Mouse (Mus musculus) embryonic facial prominence, embryonic 12.5 days (tissue): ENCODE measurements around the gene Prss50. TPM values are rescaled to one million over a fixed set of nuclear protein-coding genes. Genes with fewer than 3 reads are reported as not detected.

Source experiments
- ATAC-seq: fragments of 200-750 bp; cut with Nextera tagmentation; 2 replicates; pipeline ENCODE4 v1.8.0; 2017; ENCODE audit not compliant: insufficient number of reproducible peaks, insufficient read depth, low FRiP score, low TSS enrichment
- H3K27ac ChIP-seq: fragments of 300-500 bp; sonication (generic); 2 replicates; pipeline ENCODE4 v1.5.1; 2016; ENCODE audit warnings: mild to moderate bottlenecking
- H3K27me3 ChIP-seq: fragments of 300-500 bp; sonication (generic); 2 replicates; pipeline ENCODE4 v1.6.1; 2016; ENCODE audit warnings: mild to moderate bottlenecking, moderate library complexity
- H3K36me3 ChIP-seq: fragments of 300-500 bp; sonication (generic); 2 replicates; pipeline ENCODE4 v1.6.1; 2016; ENCODE audit warnings: mild to moderate bottlenecking
- H3K4me1 ChIP-seq: fragments of 300-500 bp; sonication (generic); 2 replicates; pipeline ENCODE4 v1.6.1; 2016
- H3K4me2 ChIP-seq: fragments of 300-500 bp; sonication (generic); replicated peaks from 2 replicates; pipeline ENCODE4 v1.6.1; 2016; ENCODE audit warnings: mild to moderate bottlenecking, moderate library complexity
- H3K4me3 ChIP-seq: fragments of 300-500 bp; sonication (generic); 2 replicates; pipeline ENCODE4 v1.5.1; 2016; ENCODE audit warnings: mild to moderate bottlenecking
- H3K9ac ChIP-seq: fragments of 300-500 bp; sonication (generic); 2 replicates; pipeline ENCODE4 v1.6.1; 2016; ENCODE audit warnings: mild to moderate bottlenecking, moderate library complexity
- H3K9me3 ChIP-seq: fragments of 300-500 bp; sonication (generic); 2 replicates; pipeline ENCODE4 v1.6.1; 2016; ENCODE audit warnings: mild to moderate bottlenecking, moderate library complexity
- whole genome bisulfite sequencing: fragments of 180-500 bp; shearing (Covaris S2); methylation state at CpG from one replicate; pipeline ENCODE4 v1.1.7; 2016; 5-methylcytosine and 5-hydroxymethylcytosine counted together
- polyA plus RNA-seq: library from polyadenylated mRNA; unstranded; fragments of >200 nt; fragmentation: Nextera tagmentation; extraction: Ambion mirVana; gene quantifications from 2 replicates; pipeline ENCODE4 v1.2.1, GENCODE M21; 2016

The Prss50 gene
- polyA plus RNA-seq, 1 experiment from 2014 or later, result 0.50 TPM

DNA sequence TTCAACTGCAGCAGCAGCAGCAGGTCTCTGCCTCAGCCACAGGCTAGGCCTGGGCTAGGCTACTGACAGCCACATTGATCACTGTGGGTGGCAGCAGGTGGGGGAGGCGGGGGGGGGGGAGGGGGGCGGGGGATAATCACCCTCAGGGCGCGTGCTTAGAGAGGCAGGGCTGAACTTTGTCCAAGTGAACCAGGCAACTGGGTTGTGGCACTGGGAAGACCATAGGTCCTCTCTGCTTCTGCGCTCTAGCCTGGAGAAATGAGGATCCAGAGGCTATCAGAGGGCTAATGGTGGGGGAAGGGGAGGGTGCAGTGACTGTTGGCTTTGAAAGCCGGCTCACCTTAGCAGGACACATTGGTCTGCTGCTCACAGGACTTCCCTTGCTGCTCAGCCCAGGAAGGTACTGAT, 17.5 kb downstream of the Prss50 start:
- Histone ChIP-seq H3K4me3 (no peak overlapping the region), H3K9ac (no peak overlapping the region), H3K27me3 (peaks cover 58% of the 10 kb centered on the region), H3K9me3 (no peaks in the 10 kb centered on the region), H3K4me1 (peaks cover 28% of the 10 kb centered on the region), H3K4me2 (no peak overlapping the region), H3K27ac (no peak overlapping the region), H3K36me3 (no peaks in the 10 kb centered on the region)
- ATAC-seq, result no peak
- 24% methylated on average over 4 of the region's 6 CpGs for WGBS

DNA sequence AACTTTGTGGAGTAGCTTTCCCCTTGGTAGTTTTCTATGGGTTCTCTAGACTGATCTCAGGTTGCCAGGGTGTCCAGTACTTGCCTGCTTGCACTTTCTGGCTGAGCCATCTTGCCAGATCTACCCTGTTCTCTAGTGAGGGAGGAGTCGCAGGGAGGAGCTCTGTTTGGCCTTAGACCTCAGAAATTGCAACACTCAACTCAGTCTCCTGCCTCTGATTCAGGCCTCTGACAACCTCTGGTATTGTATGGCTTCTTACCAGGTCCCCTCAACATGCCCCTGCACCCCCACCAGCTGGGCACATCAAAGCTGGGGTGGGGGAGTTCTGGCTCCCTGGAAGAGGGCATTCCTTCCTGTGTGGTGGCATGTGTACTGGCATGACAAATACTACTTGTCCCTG, 19.6 kb downstream of the Prss50 start:
- Histone ChIP-seq H3K27me3 (peaks cover 74% of the 10 kb centered on the region), H3K4me2 (no peak overlapping the region), H3K9ac (no peak overlapping the region), H3K27ac (no peak overlapping the region), H3K9me3 (no peaks in the 10 kb centered on the region), H3K4me3 (no peak overlapping the region), H3K36me3 (no peaks in the 10 kb centered on the region), H3K4me1 (peaks cover 28% of the 10 kb centered on the region)
- no peak for ATAC-seq
- WGBS, result 83% methylated on average over 1 of the region's 1 CpGs

DNA sequence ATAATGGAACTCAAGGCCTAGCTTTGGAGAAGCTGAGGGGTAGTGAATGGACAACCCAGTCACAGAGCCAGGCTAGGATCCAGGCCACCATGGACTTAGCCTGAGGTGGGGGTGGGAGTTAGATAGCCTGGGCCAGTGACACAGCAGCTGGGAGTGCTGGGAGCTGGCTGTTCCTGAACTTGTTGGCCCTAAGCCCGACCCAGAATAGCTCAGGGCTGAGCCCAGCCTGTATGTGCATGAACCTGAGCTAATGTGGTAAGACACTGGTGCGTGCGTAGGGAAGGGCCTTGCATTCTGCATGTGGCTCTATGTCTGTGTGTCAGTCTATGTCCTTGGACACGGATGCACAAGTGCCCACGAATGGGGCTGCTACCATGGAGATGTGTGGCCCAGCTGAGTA, 20.1 kb downstream of the Prss50 start:
- Histone ChIP-seq H3K36me3 (no peaks in the 10 kb centered on the region), H3K4me3 (no peak overlapping the region), H3K27ac (no peak overlapping the region), H3K9ac (no peak overlapping the region), H3K4me1 (peaks cover 28% of the 10 kb centered on the region), H3K9me3 (no peaks in the 10 kb centered on the region), H3K4me2 (no peak overlapping the region), H3K27me3 (peaks cover 70% of the 10 kb centered on the region)
- 78% methylated on average over 5 of the region's 5 CpGs for WGBS
- ATAC-seq, result no peak

DNA sequence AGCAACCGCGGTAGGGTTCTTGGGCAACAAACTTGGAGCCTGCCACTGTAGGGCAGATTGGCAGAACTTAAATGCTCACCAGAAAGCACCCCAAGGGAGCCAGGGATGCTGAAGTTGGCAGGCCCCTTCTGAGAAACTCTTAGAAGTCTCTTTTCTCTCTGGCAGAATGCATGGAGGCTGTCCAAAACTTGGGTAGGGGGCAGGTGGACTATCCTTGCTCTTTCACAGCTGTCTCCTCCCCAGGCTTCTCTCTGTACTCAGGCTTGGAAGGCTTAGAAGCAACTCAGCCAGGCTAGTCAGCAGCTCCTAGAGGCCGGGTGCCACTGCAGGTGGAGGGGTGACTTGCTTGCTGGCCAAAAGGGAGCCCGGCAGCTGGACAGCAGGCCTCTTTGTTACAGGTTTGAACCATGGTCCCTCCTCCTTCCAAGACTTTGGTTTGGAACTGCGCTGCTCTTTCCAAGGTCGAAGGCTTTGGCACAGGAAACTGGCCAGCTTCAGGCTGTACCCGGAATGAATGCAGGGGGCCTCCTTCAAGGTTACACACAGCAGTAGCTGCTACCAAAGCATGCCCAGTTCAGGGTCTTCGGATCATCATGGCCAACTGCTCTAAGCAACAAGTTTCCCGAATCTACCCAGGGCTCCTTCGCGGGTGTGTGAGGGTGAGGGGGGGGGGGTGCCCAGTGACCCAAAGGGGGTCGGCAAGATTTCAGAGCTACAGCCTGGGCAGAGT, 21.6 kb downstream of the Prss50 start, which contains the start of gene Als2cl:
TSS of gene Als2cl (plus strand) at position 680 of the 730 bp plus-strand sequence.
- Histone ChIP-seq H3K4me2 (peak within 1 kb of the TSS; percentile 93), H3K4me1 (peaks cover 20% of the 10 kb centered on the region), H3K9ac (peak within 1 kb of the TSS; percentile 56), H3K27ac (no peak within 1 kb of the TSS), H3K4me3 (peak within 1 kb of the TSS; percentile 55), H3K9me3 (no peaks in the 10 kb centered on the region), H3K27me3 (peaks cover 55% of the 10 kb centered on the region), H3K36me3 (no peaks in the 10 kb centered on the region)
- 19% methylated on average over 12 of the region's 12 CpGs for WGBS
- ATAC-seq, result no peak

DNA sequence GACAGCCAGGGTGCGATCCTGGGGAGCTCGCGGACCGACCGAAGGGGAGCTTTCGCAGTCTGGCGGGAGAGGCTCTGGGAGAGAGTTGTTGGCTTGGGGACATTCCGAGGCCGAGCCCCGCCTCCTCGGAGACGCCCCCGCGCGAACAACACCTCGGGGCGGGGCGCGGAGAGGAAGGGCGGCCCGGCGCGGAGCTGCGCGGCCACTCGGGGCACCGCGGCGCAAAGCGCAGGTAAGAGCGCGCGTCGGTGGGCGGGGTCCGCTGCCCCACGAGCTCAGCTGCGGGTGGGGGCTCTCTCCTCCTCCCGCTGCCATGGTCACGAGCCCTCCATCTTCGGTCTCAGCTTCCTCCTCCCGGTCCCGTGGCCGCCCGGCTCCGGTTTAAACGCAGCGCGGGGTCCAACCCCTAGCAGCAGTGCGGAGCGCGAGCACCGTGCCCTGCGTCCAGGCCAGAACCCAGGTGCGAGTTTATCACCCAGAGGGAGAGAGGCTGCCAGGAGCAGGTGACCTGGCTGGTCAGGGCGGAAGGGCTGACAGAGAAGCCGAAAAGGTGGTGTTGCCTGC, 22.3 kb downstream of the Prss50 start, which contains the start of gene Tmie:
TSS of gene Tmie (minus strand) at position 116 of the 564 bp plus-strand sequence.
- Histone ChIP-seq H3K27me3 (peaks cover 50% of the 10 kb centered on the region), H3K36me3 (no peaks in the 10 kb centered on the region), H3K9me3 (no peaks in the 10 kb centered on the region), H3K4me2 (peak within 1 kb of the TSS; percentile 93), H3K4me3 (peak within 1 kb of the TSS; percentile 55), H3K27ac (no peak within 1 kb of the TSS), H3K4me1 (peaks cover 12% of the 10 kb centered on the region), H3K9ac (peak within 1 kb of the TSS; percentile 56)
- peak; percentile 57 for ATAC-seq
- WGBS, result under 1% methylated on average over 40 of the region's 57 CpGs

DNA sequence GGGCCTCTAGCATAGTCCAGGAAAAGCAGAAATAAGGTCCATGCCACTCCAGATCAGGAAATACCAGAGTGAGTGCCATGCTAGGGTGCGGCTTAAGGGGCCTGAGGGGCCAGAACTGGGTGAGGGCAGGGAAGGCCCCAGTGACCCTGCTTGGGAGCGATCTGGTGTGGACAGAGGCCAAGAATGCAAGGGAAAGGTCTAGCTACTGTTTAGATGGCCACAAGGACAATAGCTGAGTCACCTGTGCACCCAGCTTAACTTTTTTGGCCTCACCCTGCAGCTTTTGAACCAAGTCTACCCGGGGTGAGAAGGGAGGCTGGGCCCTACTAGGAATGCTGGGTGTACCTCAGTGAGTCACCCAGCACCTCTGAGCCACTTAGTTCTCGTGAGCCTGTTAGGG, 23.0 kb downstream of the Prss50 start:
- Histone ChIP-seq H3K4me1 (peaks cover 8% of the 10 kb centered on the region), H3K36me3 (no peaks in the 10 kb centered on the region), H3K9ac (no peak overlapping the region), H3K27ac (no peak overlapping the region), H3K4me2 (peak overlapping the region; percentile 93), H3K27me3 (peaks cover 50% of the 10 kb centered on the region), H3K9me3 (no peaks in the 10 kb centered on the region), H3K4me3 (peak overlapping the region; percentile 55; the same call in 1 of the 2 replicates)
- ATAC-seq, result no peak
- 80% methylated on average over 4 of the region's 4 CpGs for WGBS

DNA sequence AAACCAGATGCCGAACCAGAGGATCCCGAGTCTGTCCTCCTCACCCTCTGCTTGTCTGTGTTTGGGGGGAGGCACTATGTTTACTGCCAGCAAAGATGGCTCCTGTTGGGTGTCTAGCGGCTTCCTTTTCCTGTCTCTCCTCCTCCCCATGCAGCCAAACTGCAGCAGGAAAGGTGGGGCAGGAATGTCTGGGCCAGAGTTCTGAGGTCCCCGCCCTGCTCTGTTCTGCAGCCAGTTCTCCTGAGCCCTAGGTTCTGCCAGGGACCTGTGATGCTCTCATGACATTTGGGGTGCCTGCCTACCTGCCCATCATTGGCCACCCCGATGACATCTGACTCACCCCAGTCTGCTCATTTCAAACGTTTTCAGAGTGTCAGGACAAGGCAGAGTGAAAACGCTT, 24.2 kb downstream of the Prss50 start:
- Histone ChIP-seq H3K4me1 (peaks cover 8% of the 10 kb centered on the region), H3K27me3 (peaks cover 50% of the 10 kb centered on the region), H3K27ac (no peak overlapping the region), H3K9me3 (no peaks in the 10 kb centered on the region), H3K4me3 (no peak overlapping the region), H3K4me2 (no peak overlapping the region), H3K36me3 (no peaks in the 10 kb centered on the region), H3K9ac (no peak overlapping the region)
- no peak for ATAC-seq
- WGBS, result 73% methylated on average over 7 of the region's 7 CpGs

DNA sequence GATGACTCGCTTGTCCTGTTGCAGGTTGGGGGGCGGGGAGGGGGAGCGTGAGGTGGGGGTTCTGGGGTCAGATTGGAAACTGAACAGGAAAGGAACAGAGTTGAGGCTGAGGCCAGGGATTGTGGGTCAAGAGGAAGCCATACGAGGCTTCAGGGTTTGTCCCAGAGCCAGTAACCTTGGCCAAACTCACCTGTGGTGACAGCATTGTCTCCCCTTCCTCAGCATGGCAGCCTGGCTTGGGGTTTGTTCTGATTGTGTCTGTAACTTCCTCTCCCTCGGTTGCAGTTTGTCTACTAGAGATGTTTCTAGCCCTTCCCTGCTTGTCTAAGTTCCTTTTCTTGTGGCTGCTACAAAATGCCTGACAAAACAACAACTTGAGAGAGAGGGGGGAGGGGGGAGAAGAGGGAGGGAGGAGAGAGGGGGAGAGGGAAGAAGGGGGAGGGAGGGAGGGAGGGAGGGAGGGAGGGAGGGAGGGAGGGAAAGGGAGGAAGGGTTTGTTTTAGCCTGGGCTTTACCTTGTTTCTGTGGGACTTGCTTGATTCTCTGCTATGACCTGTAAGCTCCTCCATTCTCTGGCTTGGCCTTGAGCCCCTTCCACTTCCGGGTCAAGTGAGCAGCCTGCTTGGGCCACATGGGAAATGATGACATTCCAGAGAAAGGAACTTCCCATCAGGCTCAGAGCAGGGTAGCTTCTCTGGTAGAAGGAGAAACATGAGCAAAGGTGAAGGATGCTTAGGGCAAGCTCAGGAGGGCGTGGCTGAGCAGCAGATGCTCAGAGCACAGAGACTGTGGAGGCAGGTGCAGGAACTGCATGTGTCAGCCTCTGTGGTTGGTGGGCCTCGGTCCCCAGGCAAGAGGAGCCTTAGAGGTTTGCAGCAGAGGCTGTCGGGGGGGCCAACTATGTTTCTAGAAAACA, 29.9 kb downstream of the Prss50 start:
- no peak overlapping the region for H3K4me2 ChIP-seq
- H3K27ac ChIP-seq, result no peak overlapping the region
- no peaks in the 10 kb centered on the region for H3K36me3 ChIP-seq
- ATAC-seq, result no peak
- WGBS, result 61% methylated on average over 9 of the region's 9 CpGs
- H3K4me3 ChIP-seq, result no peak overlapping the region
- H3K9ac ChIP-seq, result no peak overlapping the region
- H3K27me3 ChIP-seq, result no peaks in the 10 kb centered on the region; the same call in 1 of the 2 replicates
- no peaks in the 10 kb centered on the region for H3K9me3 ChIP-seq
- no peaks in the 10 kb centered on the region for H3K4me1 ChIP-seq

DNA sequence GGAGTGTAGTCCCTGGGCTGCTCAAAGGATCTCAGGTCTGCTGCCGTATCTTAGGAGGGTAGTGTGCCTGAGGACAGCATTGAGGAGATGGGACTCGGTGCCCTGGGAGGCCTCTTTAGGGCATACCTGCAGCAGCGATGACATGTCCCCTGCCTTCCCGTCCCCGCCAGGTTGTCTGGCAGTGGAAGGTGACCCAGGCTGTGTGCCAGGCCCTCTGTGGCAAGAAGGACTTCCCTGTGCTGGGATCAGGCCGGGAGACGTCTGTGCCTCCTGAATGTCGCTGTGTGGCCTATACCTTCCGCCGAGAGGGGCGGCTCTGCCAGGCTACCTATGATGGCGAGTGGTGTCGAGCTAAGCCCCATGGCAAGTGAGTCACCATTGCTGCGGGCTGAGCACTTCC, 31.2 kb downstream of the Prss50 start:
- Histone ChIP-seq H3K27me3 (peaks cover 3% of the 10 kb centered on the region; the same call in 1 of the 2 replicates), H3K9me3 (no peaks in the 10 kb centered on the region), H3K36me3 (no peaks in the 10 kb centered on the region), H3K4me2 (no peak overlapping the region), H3K4me1 (no peaks in the 10 kb centered on the region), H3K4me3 (no peak overlapping the region), H3K27ac (no peak overlapping the region), H3K9ac (no peak overlapping the region)
- WGBS, result 85% methylated on average over 14 of the region's 14 CpGs
- no peak for ATAC-seq

DNA sequence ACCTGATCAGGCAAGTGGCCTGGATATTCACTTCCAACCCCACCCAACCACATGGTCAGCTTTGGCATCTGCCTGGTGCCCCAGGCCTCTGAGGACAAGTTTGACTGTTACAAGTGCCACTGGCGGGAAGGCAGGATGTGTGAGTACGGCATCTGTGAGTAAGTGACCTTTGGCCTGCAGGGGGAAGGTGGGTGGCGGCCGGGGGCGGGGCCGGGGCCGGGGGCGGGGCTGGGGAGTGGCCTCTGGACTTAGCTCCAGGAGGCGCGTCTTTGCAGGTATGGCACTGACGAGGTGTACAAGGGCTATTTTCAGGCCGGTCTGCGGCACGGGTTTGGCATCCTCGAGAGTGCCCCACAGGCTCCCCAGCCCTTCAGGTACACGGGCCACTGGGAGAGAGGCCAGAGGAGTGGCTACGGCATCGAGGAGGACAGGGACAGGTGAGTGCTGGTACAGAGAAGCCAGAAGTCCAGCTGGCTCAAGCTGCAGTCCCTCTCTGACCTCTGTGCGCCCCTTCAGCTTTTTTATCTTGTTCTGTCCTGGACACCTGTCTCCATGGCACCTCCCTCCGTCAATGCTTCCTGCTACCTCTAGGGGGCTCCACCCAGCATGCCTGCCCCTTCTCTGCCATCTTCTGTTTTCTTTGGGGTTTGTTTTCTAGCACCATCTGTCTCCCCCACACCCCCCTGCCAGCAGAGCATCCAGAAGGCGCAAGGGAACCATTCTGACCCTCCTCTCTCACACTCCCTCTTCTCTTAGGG, 32.4 kb downstream of the Prss50 start:
- H3K27ac ChIP-seq, result no peak overlapping the region
- H3K9ac ChIP-seq, result no peak overlapping the region
- peaks cover 3% of the 10 kb centered on the region; the same call in 1 of the 2 replicates for H3K27me3 ChIP-seq
- H3K4me1 ChIP-seq, result no peaks in the 10 kb centered on the region
- no peak overlapping the region for H3K4me2 ChIP-seq
- no peak overlapping the region for H3K4me3 ChIP-seq
- H3K36me3 ChIP-seq, result no peaks in the 10 kb centered on the region
- no peaks in the 10 kb centered on the region for H3K9me3 ChIP-seq
- ATAC-seq, result no peak
- 15% methylated on average over 19 of the region's 21 CpGs for WGBS
